Mouse (Mus musculus): ENCODE data around the gene Polk.
A peak's percentile ranks its signal among the peaks of the same experiment; 100 is the strongest.

The Polk gene

DNA sequence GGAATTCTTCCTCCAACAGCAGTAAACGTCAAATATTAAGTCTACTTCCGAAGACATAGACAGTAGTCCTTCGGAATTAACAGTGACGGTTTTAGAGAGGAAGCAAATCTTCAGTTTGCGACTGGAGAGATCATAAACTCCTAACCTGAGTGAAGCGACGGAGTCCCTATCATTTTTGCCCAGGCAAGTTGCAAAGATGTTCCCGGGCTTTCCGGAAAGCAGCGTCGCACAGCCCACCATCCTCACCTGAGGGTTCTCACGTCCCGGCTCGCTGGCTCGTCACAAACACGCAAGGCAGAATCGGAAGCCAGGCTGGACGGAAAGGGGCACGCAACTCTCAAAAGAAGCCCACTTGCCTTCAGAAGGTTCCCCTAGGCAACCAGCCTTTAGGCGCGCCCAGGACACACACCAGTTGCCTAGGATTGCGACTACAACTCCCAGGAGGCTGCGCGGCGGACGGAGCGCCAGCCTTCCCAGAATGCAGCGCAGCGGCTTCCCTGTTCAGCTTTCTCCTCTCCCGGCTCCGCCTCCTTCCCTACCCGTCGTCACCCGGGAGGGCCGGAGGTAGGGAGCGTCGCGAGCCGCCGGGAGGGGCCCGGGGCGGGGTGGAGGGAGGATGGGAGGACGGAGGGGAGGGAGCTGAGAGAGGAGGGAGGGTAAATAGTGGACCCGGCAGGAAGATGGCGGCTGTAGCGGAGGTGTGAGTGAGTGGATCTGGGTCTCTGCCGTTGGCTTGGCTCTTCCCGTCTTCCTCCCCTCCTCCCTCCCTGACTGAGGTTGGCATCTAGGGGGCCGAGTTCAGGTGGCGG lies at the start of gene Polk, which contains the start of gene Col4a3bp:
Gene Polk (minus strand): TSS at position 499 of the 809 bp plus-strand sequence.
Gene Col4a3bp (plus strand): TSS at position 538 of the 809 bp plus-strand sequence.
- peak; percentile 97 for DNase-seq (ENCODE audit: low read depth)

GRCm38 (mm10) chr13:96588642-96589041 lies 46.3 kb upstream of the Polk start:
- DNase-seq (ENCODE audit: low read depth): no peak

DNA sequence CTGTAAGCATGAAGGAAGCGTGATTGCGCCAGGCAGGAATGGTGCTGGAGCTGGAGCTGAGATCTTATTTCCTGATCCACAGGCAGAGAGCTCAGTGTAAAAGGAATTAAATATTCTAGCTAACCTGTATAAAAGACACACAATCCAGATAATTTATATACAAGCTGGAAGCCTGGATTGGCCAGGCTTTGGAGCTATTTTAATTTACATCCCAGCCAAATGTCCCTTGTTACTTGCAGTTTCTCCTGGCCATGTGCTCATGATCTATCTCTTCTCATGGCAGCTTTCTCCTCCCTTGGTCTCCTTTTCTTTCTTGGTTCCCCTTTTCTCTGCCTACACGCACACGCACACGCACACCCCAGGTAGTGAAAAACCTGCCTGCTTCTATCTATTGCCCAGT lies 44.2 kb upstream of the Polk start:
- DNase-seq (ENCODE audit: low read depth): no peak

DNA sequence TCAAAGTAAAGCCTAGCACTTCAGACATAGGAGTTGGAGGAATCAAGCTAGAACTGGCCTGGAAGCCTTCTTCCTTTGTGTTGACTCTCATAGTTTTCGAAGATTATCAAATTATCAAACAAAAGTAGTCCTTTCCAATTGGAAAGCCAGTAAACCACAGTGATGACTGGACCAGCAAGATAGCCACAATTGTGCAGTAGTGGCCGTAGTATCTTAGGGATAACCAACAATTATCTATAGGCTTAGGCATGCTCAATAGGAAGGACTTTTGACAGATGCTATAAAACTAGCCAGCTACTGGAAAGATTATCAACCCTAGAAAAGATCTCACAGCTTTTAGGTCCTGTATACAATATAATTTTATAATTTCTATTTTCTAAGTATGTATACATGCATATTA lies 41.8 kb upstream of the Polk start:
- no peak for DNase-seq (ENCODE audit: low read depth)

DNA sequence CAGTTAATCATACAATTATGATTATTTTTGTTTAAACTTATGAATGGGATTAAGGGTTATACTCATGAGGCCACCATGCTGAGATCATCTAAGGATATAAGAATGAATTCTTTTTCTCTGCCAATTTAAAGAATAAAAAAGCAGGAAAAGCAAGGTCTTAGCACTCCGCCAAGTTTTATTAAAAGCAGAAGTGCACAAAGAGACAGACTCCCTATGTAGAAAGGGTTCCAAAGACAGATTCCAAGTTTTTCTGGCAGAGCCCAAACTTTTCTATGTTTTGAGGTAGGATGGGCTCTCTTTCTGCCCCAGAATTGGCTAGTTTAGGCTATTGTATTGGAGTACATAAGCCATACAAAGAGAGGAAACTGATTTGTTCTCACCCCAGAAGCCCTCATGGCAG lies 37.6 kb upstream of the Polk start:
- peak; percentile 51 for DNase-seq (ENCODE audit: low read depth)

- DNase-seq (ENCODE audit: low read depth): no peak
These were observed 36.7 kb upstream of the Polk start for GRCm38 (mm10) chr13:96579104-96579503.

DNA sequence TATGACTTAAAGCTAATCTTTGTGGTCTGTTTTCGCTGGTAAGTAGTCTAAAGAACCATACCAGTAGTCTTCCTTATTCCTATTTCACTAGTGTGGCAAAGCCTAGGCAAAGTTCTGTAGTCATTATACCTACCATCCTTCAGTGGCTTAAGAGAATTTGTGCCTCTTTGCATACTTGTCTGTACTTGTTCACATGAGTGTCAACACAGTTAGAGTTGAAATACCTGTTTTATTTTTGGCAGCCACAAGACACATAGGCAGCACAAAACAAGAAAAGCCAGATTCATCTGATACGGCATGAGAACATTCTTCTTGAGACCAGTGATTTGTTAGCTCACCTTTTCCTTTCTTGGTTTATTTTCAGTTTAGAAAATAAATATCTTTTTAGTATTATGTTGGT lies 31.8 kb upstream of the Polk start:
- no peak for DNase-seq (ENCODE audit: low read depth)

- DNase-seq (ENCODE audit: low read depth): no peak
These were observed 28.6 kb upstream of the Polk start for GRCm38 (mm10) chr13:96571016-96571361.

DNA sequence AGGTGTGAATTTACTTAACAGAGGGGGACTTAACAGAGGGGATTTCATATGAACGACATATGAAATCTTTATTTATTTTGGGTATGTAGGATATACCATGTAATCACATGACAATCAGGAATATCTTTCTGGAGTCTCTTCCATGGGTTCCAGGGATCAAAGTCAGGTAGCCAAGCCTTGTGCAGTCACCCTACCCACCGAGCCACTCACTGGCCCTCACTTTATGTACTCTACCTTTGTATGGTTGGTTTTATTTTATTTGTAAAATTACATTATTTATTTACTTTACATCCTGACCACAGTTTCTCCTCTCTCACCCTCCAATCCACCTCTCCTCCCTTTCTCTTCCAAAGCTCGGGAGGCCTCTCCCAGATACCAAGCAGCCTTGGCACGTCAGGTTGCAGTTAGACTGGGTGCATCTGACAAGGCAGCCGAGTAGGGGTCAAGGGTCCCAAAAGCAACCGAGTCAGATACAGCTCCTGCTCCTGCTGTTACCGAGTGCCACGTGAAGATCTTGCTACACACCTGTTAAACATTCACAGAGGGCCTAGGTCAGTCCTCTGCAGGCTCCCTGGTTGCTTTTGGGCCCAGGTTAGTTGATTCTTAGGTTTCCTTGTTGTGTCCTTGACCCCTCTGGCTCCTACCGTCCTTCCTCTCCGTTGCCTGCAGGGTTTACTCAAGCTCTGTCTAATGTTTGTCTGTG lies 28.1 kb upstream of the Polk start:
- DNase-seq (ENCODE audit: low read depth): no peak

DNA sequence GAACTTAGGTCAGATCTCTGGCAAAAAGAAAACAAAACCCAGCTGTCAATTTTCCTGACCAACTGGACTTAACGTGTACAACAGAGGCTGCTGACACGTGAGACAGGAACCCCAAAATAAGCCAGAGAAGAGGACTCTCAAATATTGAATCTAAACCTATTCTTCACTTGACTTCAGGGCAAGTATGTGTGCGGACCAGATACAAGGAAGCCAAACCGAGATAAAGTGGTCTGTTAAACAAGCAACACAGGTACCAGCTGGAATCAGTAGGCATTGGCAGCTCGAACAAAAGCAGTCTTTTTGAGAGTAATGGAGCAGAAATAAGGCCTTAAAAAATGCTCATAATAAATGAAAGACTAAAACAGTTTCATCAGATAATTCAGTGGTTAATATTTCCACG lies 25.6 kb upstream of the Polk start:
- no peak for DNase-seq (ENCODE audit: low read depth)

- DNase-seq (ENCODE audit: low read depth): no peak
These were observed 12.7 kb upstream of the Polk start for GRCm38 (mm10) chr13:96555099-96555498.

- no peak for DNase-seq (ENCODE audit: low read depth)
These were observed 5.6 kb upstream of the Polk start for GRCm38 (mm10) chr13:96547941-96548340.

GRCm38 (mm10) chr13:96547250-96547649 lies 4.9 kb upstream of the Polk start:
- no peak for DNase-seq (ENCODE audit: low read depth)

GRCm38 (mm10) chr13:96544506-96544905 lies 2.1 kb upstream of the Polk start:
- DNase-seq (ENCODE audit: low read depth): peak; percentile 66

DNA sequence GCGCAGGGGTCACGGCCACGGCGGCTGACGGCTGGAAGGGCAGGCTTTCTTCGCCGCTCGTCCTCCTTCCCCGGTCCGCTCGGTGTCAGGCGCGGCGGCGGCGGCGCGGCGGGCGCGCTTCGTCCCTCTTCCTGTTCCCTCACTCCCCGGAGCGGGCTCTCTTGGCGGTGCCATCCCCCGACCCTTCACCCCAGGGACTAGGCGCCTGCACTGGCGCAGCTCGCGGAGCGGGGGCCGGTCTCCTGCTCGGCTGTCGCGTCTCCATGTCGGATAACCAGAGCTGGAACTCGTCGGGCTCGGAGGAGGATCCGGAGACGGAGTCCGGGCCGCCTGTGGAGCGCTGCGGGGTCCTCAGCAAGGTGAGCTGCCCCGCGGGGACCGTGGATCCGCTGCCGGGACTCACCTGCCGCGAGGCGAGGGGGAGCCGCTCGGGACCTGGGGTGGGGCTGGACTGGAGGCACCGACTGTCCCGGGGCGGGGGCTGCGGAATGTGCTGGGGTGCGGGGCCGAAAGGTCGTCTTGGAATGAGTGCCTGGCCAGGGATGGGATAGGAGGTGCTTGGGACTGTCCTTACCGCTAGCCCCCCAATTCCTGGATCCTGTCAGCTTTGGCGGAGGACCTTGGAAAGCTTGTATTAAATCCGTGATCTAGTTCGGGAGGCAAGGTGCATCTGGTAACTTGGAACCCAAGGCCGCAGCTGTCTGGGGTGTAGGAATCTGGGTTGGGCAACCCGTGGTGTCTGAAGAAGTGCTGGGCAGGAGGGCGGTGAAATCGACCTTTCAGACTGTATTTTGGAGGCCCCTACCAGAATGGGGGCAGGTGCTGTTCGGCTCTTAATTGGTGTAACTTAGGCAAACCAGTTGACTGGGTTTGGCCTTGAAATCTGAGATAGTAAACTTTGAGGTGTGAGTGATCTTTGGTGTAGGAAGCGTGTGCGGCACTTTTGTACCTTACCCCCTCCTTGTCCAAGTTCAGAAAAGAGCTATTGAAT lies 817 bp upstream of the Polk start:
- peak; percentile 43 for DNase-seq (ENCODE audit: low read depth)

GRCm38 (mm10) chr13:96541381-96541780 lies 998 bp downstream of the Polk start:
- DNase-seq (ENCODE audit: low read depth): no peak

GRCm38 (mm10) chr13:96538103-96538502 lies 4.3 kb downstream of the Polk start:
- DNase-seq (ENCODE audit: low read depth): peak; percentile 15

DNA sequence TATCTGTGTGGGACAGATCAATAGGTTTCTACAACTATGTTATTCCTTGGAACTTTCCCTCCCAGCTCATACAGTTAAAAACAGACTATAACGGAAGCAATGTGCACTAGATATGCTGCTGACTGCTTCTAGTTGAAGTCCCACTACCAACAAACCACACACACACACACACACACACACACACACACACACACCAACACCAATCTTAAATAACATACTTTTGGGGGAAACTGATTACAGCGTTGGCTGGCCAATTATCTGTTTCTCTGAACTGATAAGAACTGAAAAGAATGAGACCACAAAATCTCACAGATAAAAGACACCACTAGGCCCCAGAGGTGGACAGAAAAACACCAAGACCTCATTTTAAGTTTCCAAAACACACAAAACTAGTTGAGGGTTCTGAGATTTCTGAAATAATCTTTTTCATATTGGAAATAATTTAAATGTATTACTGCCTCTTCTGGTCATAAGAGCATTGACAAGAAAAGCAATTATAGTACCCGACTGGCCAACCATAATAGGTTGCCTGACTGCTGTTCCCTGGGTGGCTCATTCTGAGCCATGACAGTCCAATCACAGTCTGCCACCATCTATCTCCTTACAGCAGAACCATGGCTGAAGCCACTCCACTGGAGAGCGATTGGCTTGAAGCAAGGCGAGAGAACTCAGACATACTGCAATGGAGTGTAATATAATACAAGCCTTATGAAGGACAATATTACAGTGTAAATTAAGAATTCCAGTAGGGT lies 5.4 kb downstream of the Polk start:
- no peak for DNase-seq (ENCODE audit: low read depth)

- DNase-seq (ENCODE audit: low read depth): peak; percentile 32
These were observed 8.6 kb downstream of the Polk start for GRCm38 (mm10) chr13:96533742-96534141.

DNA sequence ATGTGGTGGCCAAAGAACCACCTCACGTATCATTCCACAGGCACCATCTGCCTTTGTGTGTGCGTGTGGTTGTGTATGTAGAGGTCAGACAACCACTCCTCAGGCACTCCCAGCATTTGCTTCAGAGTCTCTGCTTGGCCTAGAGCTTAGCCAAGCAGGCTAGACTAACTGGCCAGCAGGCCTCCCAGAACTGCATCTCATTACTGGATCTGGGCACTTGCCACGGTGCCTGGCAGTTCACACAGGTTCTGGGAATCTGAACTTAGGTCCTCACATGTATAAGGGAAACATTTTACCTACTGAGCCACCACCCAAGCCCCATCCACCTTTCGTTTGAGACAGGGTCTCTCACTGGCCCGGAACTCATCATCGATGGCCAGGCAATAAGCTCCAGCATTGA lies 10.2 kb downstream of the Polk start:
- no peak for DNase-seq (ENCODE audit: low read depth)

DNA sequence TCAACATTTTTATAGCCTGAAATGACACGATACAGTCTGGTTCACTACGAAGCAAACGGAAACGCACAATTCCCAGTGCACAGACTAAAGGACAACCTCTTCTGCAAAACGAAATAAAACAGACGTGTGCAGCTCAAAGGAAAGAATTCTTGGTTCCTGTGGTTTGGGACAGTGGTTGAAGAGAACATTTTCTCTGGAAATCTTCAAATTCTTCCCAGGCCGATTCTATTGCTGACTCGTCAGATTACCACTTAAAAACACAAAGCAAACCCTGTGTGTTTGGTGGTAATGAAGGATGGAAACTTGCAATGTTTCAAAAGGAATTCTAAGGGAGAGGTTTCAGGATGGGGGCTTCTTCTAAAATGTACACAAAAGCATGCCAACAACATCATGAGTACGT lies 12.3 kb downstream of the Polk start:
- DNase-seq (ENCODE audit: low read depth): no peak

GRCm38 (mm10) chr13:96529542-96529941 lies 12.8 kb downstream of the Polk start:
- DNase-seq (ENCODE audit: low read depth): no peak
